Mouse (Mus musculus) layer of hippocampus, adult 8-10 months (tissue): ENCODE measurements around the gene Sult1c2. TPM values are rescaled to one million over a fixed set of nuclear protein-coding genes. Genes with fewer than 3 reads are reported as not detected.
A peak's percentile ranks its signal among the peaks of the same experiment; 100 is the strongest.
"Not testable (repeated sequence)": the region's sequence is repeated elsewhere in the genome, so short reads cannot be mapped to it uniquely, and the experiment has no call there.

Experiments
- DNase-seq, 2 experiments: peaks; one replicate each; pipeline ENCODE4 v3.0.0; 2022; ENCODE audit warnings: low spot score in 2 of 2
- total RNA-seq, 4 experiments: library from RNA; stranded (reverse); gene quantifications; 2 replicates each; pipeline ENCODE4 v1.2.4; 2022

Sult1c2 gene
- total RNA-seq = not detected

GRCm38 (mm10) chr17:53846206-53846605 is at the start of gene Sult1c2:
TSS of gene Sult1c2 (minus strand) at chr17:53846339.
- no peak for DNase-seq

DNA sequence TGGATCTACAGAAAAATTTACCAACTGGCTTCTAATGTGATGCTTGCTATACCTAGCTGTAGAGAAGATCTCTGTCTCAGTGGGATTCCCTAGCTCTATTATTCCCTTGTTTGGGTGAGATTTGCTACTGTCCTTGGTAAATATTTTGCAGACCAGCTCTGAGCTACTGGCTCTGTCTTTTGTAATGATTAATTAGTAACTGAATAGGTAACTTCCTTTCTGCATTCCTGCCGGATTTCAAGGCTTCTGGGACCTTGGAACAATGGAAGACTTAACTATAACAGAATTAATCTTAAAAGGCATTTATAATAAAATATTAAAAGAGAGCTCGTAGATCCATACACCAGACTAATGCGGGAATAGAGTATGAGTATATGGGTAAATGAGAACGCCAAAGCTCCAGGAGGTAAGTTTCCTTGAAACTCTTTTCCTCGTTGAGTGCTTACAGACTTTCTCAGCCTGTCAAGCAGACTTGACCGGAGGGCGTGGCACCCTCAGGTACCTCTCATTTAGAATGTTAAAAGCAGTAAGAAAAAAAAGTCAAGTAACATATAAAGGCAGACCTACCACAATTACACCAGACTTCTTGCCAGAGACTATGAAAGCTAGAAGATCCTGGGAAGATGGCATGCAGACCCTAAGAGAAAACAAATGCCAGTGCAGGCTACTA is 33.0 kb upstream of the Sult1c2 start:
- DNase-seq = not testable (repeated sequence)

GRCm38 (mm10) chr17:53874433-53874832 is 28.3 kb upstream of the Sult1c2 start:
- DNase-seq = no peak

DNA sequence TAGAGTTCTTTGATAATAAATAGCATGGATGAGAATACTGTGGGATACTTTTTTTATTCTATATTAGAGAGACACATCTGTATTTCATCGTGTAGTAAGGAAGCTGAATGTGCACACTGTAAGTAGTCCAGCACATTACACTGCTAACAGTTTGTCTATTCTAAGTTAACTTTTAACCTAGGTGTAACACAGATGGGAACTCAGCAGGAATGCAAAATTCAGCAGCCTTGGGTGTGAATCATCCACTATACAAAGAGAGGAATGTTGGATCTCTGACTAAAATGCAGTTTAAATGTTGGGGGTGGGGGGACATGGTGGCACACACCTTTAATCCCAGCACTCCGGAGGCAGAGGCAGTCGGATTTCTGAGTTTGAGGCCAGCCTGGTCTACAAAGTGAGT is 26.1 kb upstream of the Sult1c2 start:
- no peak for DNase-seq

- DNase-seq = no peak
These were observed 23.8 kb upstream of the Sult1c2 start for GRCm38 (mm10) chr17:53869931-53870330.

- DNase-seq = no peak
These were observed 19.3 kb upstream of the Sult1c2 start for GRCm38 (mm10) chr17:53865260-53865955.

DNA sequence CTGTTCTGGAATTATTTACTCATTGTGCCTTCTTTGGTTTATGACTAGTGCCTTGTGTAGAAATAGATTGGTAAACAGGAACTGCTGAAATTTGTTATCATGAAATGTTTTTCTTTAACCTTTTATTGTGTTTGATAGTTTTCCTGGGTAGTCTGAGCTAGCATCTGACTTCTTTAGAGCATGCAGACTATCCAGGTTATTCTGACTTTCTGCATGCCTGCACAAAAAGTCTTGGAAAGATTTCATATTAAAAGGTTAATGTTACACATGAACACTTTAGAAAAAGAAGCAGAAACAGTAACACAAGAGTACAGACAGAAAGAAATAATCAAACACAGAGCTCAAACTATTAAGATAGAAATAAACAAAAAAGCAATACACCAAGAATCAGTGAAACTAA is 14.4 kb upstream of the Sult1c2 start:
- DNase-seq = no peak

- no peak for DNase-seq
These were observed 8.9 kb upstream of the Sult1c2 start for GRCm38 (mm10) chr17:53854992-53855391.

- DNase-seq = no peak
These were observed 343 bp downstream of the Sult1c2 start for GRCm38 (mm10) chr17:53845796-53846195.

DNA sequence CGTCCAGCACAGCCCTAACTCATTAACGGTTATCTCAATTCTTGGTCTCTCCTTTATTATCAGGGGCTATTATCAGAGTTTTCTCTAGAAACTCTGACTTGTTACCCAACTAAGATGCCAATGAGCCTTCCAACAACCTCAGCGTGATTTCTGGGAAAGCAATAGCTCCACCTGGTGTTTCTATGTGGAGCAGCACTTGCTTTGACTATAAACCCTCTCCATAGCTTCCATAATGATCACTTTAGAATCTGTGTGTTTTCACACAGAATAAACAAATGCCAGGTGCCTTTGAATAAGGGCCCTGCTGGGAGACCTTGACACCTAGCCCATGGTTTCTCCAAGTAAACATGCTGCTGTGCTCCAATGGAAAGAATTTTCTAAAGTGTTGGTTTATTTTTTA is 12.8 kb downstream of the Sult1c2 start:
- peak in 1 of 2 experiments; percentile 30 for DNase-seq

- DNase-seq = not testable (repeated sequence)
These were observed 42.2 kb downstream of the Sult1c2 start for GRCm38 (mm10) chr17:53803974-53804373.

DNA sequence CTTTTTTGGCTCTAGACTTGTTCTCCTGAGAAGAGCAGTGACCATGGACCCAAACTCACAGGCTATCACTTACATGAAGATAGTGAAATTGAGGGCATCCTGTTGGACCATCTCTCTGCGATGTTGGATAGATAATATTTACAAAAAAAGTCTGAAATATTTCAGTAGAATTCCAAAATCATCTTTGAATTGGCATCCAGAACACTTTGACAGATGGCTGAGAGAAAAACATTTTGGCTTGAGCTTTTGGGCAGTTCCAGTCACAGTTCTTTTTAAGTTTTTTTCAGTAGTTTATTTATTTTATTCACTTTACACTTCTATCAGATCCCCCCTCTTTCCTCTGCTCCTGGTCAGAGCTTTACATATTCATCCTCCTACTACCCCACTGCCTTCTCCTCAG is 62.8 kb downstream of the Sult1c2 start:
- no peak for DNase-seq

Other genes starting within 250 kb of the Sult1c2 start
- under 1 TPM in 2 of 4 experiments, not detected in 2; 0.25 to 0.41 TPM for gene Sgo1, start 157.0 kb downstream of the Sult1c2 start, total RNA-seq
- not detected for gene Sult1c1, start 144.3 kb upstream of the Sult1c2 start, total RNA-seq